Mouse (Mus musculus) left cerebral cortex, postnatal 25 days (tissue): ENCODE results near the gene Esam. TPM values are rescaled to one million over a fixed set of nuclear protein-coding genes. Genes with fewer than 3 reads are reported as not detected.

Source experiments
- DNase-seq, 2 experiments: peaks; one replicate each; pipeline ENCODE4 v3.0.0; 2022; ENCODE audit warnings: low spot score in 2 of 2, mixed read lengths in 1 of 2
- intact Hi-C: fragments of 180-260 bp; cut with DNase I; formaldehyde crosslinking; loops from one replicate; pipeline ENCODE4 v1.15.1; 2025
- total RNA-seq, 2 experiments: library from RNA; stranded (reverse); gene quantifications; 2 replicates each; pipeline ENCODE4 v1.2.3; 2021

Esam gene
- total RNA-seq, 2 experiments from 2014 or later, result 20.2 to 21.6 TPM

GRCm38 (mm10) chr9:37551751-37552531 lies 24.1 kb downstream of the Esam start:
- DNase-seq, result peak; percentile 36 to 54
- intact Hi-C loops, result loop anchor here (1.0 to 5.0 kb wide), 3 partner anchors 16 to 125 kb away; partner anchors contain the start of gene Spa17

GRCm38 (mm10) chr9:37552536-37553293 lies 24.8 kb downstream of the Esam start, which contains the start of gene Nrgn:
Gene Nrgn, minus strand, starts transcription at chr9:37552904.
- intact Hi-C loops, result loop anchor here (1.0 to 5.0 kb wide), 3 partner anchors 16 to 125 kb away; partner anchors contain the start of gene Spa17
- DNase-seq, result peak; percentile 88 to 97

GRCm38 (mm10) chr9:37554279-37554678 lies 26.4 kb downstream of the Esam start:
- peak in 1 of 2 experiments; percentile 6 for DNase-seq
- intact Hi-C loops, result loop anchor here (5.0 kb wide), 1 partner anchor 123 kb away; no protein-coding TSS in a partner anchor

GRCm38 (mm10) chr9:37554838-37555748 lies 27.2 kb downstream of the Esam start, which contains the start of gene Siae:
Gene Siae, plus strand, starts transcription at chr9:37555698.
- intact Hi-C loops, result loop anchor here (5.0 kb wide), 1 partner anchor 122 kb away; no protein-coding TSS in a partner anchor
- DNase-seq, result peak; percentile 51 to 87

- DNase-seq, result peak; percentile 35 to 85
- intact Hi-C loops, result loop anchor here (1.0 to 2.0 kb wide), 2 partner anchors 12 to 68 kb away; no protein-coding TSS in a partner anchor
Observed at GRCm38 (mm10) chr9:37556366-37556765, 28.5 kb downstream of the Esam start.

GRCm38 (mm10) chr9:37560617-37561016 lies 32.7 kb downstream of the Esam start:
- DNase-seq, result peak in 1 of 2 experiments; percentile 1
- intact Hi-C loops, result no loop called here

- intact Hi-C loops, result no loop called here
- peak in 1 of 2 experiments; percentile 0 for DNase-seq
Observed at GRCm38 (mm10) chr9:37563805-37564204, 35.9 kb downstream of the Esam start.

GRCm38 (mm10) chr9:37567019-37567418 lies 39.1 kb downstream of the Esam start:
- intact Hi-C loops, result loop anchor here (5.0 kb wide), 2 partner anchors 110 to 365 kb away; no protein-coding TSS in a partner anchor
- DNase-seq, result no peak

GRCm38 (mm10) chr9:37567454-37567853 lies 39.6 kb downstream of the Esam start:
- peak in 1 of 2 experiments; percentile 54 for DNase-seq
- intact Hi-C loops, result loop anchor here (5.0 kb wide), 2 partner anchors 110 to 365 kb away; no protein-coding TSS in a partner anchor

- DNase-seq, result peak in 1 of 2 experiments; percentile 95
- intact Hi-C loops, result loop anchor here (1.0 to 5.0 kb wide), 5 partner anchors 12 to 364 kb away; partner anchors contain the start of gene Nrgn
Observed at GRCm38 (mm10) chr9:37567892-37568604, 40.2 kb downstream of the Esam start.

- intact Hi-C loops, result loop anchor here (1.0 to 5.0 kb wide), 5 partner anchors 12 to 364 kb away; partner anchors contain the start of gene Nrgn
- DNase-seq, result no peak
Observed at GRCm38 (mm10) chr9:37568605-37569214, 40.8 kb downstream of the Esam start.

GRCm38 (mm10) chr9:37569231-37569835 lies 41.5 kb downstream of the Esam start:
- intact Hi-C loops, result loop anchor here (2.0 to 5.0 kb wide), 3 partner anchors 55 to 363 kb away; no protein-coding TSS in a partner anchor
- peak in 1 of 2 experiments; percentile 6 for DNase-seq

GRCm38 (mm10) chr9:37572204-37572876 lies 44.5 kb downstream of the Esam start:
- peak in 1 of 2 experiments; percentile 53 for DNase-seq
- intact Hi-C loops, result no loop called here

GRCm38 (mm10) chr9:37576436-37576930 lies 48.6 kb downstream of the Esam start:
- peak; percentile 71 to 81 for DNase-seq
- intact Hi-C loops, result no loop called here

GRCm38 (mm10) chr9:37583594-37583993 lies 55.7 kb downstream of the Esam start:
- DNase-seq, result no peak
- intact Hi-C loops, result no loop called here

- DNase-seq, result no peak
- intact Hi-C loops, result no loop called here
Observed at GRCm38 (mm10) chr9:37586718-37587117, 58.8 kb downstream of the Esam start.
